Mouse (Mus musculus): ENCODE data around the gene 1810010H24Rik.

DNA sequence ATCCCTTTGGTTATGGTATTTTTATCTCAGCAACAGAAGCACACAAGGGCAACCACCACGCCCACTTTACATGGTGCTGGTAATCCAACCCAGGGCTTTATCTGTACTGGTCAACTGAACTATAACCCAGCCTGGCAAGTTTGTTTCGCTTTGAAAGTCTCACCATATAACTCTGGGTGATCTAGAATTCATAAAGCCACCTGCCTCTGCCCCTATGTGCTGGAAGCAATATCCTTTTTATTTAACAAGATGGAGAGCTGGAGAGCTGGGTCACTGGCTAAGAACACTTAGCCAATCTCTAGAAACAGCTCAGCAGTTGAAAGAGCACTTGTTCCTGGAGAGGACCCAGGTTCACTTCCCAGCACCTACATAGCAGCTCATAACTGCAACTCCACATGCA lies 38.1 kb upstream of the 1810010H24Rik start:
- TF ChIP-seq CTCF (IDR thresholded peaks at IDR 0.05; ENCODE audit: control insufficient read depth, insufficient read depth, insufficient read length) (no peak), FOSL1 (IDR thresholded peaks at IDR 0.05; ENCODE audit: insufficient read depth, low read length, poor library complexity, severe bottlenecking) (no peak)
